Mouse (Mus musculus) embryo, embryonic 9.5 days (tissue): ENCODE measurements around the gene Pramef12.
"Not testable (repeated sequence)": the region's sequence is repeated elsewhere in the genome, so short reads cannot be mapped to it uniquely, and the experiment has no call there.

Source experiments
- DNase-seq: peaks from one replicate; pipeline ENCODE4 v3.0.0-alpha.2; 2017; ENCODE audit errors: extremely low spot score

The Pramef12 gene

DNA sequence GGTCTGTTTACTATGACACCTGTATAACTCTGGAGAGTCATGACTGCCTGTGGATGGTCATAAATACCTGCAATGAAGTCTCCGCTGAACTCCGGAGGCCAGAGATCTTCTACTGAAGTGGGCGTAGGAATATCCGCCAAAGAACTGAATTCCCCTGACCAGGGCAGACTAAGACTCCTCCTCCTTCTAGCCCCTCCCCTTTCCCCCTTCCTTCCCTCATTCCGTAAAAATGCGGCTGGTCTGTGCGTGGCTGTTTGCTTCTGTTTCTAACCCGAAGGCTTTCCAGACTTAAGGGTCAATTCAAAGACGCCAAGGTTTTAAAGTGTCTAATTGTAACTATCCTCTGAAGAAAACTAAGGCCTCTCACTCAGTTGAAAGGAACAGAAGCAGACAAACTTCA is at the start of gene Pramef12:
Pramef12 (minus strand) TSS at position 175 of the 400 bp plus-strand sequence.
- DNase-seq = no peak

GRCm38 (mm10) chr4:144453217-144453616 is 45.0 kb upstream of the Pramef12 start, which contains the start of gene Gm9944:
Gm9944 (minus strand) TSS chr4:144453317.
- no peak for DNase-seq

GRCm38 (mm10) chr4:144448546-144448945 is 40.3 kb upstream of the Pramef12 start:
- no peak for DNase-seq

- no peak for DNase-seq
These were observed 33.3 kb upstream of the Pramef12 start for GRCm38 (mm10) chr4:144441582-144441981.

DNA sequence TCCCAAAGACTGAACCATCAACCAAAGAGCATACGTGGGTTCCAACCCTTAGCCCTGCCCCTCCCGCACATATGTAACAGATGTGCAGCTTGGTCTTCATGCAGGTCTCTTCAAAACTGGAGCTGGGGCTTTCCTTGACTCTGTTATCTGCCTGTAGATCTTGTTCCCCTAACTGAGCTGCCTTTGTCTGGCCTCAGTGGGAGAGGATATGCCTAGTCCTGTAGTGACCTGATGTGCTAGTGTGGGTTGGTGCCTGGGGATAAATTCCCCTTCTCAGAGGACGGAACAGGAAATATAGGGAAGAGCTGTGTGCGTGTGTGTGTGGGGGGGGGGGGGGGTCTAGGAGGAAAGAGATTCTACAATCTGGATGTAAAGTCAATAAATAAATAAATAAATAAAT is 32.8 kb upstream of the Pramef12 start:
- DNase-seq = no peak

DNA sequence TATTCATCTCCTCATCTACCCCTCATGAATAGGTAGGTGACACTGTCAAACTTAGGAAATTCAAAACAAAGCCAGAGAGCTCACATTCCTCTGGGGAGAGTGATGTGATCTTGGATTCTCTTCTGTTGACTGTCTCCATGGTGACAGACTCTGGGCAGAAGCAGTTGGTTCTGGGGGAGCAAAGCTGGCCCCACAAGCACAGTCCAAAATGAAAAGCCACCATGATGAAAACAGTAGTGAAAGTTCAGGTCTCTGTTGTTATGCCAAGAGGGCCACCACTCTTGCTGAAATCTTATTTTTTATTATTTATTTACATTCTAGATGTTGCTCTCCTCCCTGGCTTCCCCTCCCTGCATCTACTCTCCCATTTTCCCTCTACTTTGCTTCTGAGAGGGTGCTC is 30.4 kb upstream of the Pramef12 start, which contains the start of gene 1700012P22Rik:
1700012P22Rik (minus strand) TSS at position 101 of the 400 bp plus-strand sequence.
- no peak for DNase-seq

GRCm38 (mm10) chr4:144433216-144433615 is 25.0 kb upstream of the Pramef12 start:
- DNase-seq = no peak

DNA sequence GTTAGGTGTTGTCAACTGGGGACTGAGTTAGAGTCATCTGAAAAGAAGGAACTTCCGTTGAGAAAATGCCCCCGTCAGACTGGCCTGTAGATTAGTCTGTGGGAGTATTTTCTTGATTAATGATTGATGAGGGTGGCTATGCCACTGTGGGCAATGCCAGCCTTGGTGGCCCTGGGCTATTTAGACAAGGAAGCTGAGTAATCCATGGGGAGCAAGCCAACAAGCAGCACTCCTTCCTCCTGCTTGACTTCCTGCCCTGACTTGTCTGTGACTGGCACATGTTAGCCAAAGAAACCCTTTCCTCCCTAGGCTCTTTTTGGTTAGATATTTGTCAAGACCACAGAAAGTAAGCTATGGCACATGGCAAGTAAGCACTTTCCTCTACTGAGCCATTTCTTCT is 22.5 kb upstream of the Pramef12 start:
- DNase-seq = no peak

DNA sequence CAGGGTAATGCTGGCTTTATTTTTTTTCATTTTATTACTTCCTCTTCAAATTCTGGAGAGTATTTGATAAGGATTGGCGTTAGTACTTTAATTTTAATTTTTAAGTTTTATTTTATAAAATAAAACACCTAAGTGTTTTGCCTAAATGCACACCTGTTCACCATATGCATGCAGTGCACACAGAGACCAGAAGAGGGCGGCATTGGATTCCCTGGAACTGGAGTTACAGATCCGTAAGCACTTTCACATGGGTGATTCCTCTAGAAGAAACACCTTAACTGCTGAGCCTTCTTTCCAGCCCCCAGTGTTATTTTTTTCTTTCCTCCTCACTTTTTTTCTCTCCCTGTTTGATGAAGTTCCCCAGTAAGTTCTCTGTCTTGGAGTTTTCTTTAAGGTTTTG is 20.6 kb upstream of the Pramef12 start:
- DNase-seq = peak; percentile 6

DNA sequence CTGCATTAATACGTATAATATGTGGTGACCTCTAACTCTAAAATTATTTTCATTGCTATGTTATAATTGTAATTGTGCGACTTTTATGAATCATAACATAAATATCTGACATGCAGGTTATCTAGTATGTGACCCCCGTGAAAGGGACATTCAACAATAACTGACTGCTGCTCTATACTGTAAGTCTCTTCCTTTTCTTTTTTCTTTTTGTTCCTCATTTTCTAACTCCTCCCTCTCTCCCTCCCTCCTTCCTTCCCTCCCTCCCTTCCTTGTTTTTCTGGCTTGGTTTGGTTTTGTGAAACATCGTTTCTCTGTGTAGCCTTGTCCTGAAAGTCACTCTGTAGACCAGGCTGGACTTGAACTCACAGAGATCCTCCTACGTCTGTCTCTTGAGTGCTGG is 16.3 kb upstream of the Pramef12 start:
- DNase-seq = no peak

- DNase-seq = no peak
These were observed 12.4 kb upstream of the Pramef12 start for GRCm38 (mm10) chr4:144420644-144421043.

GRCm38 (mm10) chr4:144406261-144406660 is 2.0 kb downstream of the Pramef12 start:
- DNase-seq = no peak

- peak; percentile 66 for DNase-seq
These were observed 3.7 kb downstream of the Pramef12 start for GRCm38 (mm10) chr4:144404456-144405086.

DNA sequence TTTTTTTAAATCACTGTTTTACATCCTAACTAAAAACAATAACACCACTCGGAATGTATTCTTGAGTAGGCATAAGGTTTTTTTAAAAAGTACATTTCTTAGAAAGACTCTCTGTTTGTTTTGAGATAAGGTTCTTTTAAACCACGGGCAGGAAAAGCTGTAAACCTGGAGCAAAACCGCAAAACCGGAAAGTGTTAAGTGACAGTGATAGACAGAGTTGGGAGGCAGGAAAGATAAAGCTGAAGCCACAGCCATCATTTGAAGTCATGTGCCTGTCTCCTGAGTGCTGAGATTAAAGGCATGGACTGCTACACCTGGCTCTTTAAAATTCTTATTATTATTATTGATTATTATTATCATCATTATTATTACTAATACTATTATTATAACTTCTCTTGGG is 5.6 kb downstream of the Pramef12 start:
- no peak for DNase-seq

GRCm38 (mm10) chr4:144396316-144396715 is 11.9 kb downstream of the Pramef12 start:
- DNase-seq = no peak

DNA sequence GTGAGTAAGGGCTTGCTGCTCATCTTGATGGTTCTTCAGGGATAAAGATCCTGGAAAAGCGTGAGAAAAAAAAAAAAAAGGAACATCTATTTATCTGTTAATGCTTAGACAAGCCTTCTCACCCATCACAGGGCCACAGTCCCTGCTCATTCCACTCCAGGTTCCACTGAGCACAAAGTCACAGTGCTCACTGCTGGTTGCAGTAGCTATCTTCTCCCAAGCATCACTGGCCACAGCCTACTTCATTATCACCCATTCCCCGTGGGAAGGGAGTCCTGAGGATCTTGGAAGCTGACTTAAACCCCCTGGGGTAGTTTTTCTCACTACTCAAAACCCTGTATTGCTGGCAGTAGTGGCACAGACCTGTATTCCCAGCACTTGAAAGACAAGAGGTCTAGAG is 30.4 kb downstream of the Pramef12 start, which contains the start of gene Pramef20:
Pramef20 (minus strand) TSS at position 23 of the 400 bp plus-strand sequence.
- no peak for DNase-seq

DNA sequence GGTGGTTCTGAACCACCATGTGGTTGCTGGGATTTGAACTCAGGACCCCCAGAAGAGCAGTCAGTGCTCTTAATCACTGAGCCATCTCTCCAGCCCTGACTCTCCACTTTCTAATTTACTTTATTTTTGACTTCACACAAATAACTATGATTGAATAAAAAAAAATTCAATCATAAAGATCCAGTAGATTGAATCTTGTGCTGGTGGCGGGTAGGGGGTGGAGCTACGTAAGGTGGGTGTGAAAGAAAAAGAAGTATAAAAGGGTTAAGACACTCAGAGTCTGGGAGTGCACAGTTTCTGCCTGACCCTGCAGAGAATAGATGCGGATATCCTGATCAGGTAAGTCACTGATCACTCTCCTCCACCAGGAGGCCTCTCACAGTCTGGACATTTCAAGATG is 50.6 kb downstream of the Pramef12 start, which contains the start of gene Gm13119:
Gm13119 (plus strand) TSS at position 301 of the 400 bp plus-strand sequence.
- not testable (repeated sequence) for DNase-seq
